Mouse (Mus musculus) liver, embryonic 14.5 days (tissue): Measurements from ENCODE around the gene D930048N14Rik.
"Not testable (repeated sequence)": the region's sequence is repeated elsewhere in the genome, so short reads cannot be mapped to it uniquely, and the experiment has no call there.

Experiments
- CTCF ChIP-seq: IDR thresholded peaks from 2 replicates; pipeline ENCODE4 v1.5.1; 2016; ENCODE audit warnings: antibody characterized with exemption, low read depth, control low read depth
- EP300 ChIP-seq: IDR thresholded peaks from 2 replicates; pipeline ENCODE4 v1.6.1; 2016; ENCODE audit warnings: antibody characterized with exemption, low read depth

DNA sequence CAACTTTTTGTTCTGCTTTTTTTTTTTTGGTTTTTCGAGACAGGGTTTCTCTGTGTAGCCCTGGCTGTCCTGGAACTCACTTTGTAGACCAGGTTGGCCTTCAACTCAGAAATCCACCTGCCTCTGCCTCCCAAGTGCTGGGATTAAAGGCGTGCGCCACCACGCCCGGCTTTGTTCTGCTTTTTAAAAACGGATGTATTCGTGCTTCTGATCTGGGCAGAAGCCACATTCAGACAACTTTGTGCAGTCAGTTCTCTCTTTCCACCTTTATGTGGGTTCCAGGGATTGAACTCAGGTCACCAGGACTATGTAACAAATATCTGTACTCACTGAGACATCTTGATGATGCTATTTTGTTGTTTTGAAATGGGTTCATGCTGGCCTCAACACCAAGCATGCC lies 17.6 kb upstream of the D930048N14Rik start:
- TF ChIP-seq CTCF, EP300: not testable (repeated sequence)
